Mouse (Mus musculus): ENCODE measurements at regions not wholly inside any gene's neighbourhood (a gene's known extent, or its start where the extent isn't known, plus 50 kb on each side); places are given as distances from the start of the nearest gene placed in this dataset.

GRCm38 (mm10) chr19:55011341-55011740, 115.7 kb downstream of the Gpam start:
- in situ Hi-C loops (cut with MboI, MseI): no loop called here

- in situ Hi-C loops (cut with MboI, MseI): no loop called here
Measured at GRCm38 (mm10) chr19:55008463-55009146, 118.4 kb downstream of the Gpam start.

GRCm38 (mm10) chr19:54989982-54990381, 137.1 kb downstream of the Gpam start:
- in situ Hi-C loops (cut with MboI, MseI): no loop called here

- in situ Hi-C loops (cut with MboI, MseI): no loop called here
Measured at GRCm38 (mm10) chr19:54984541-54984940, 142.5 kb downstream of the Gpam start.

- in situ Hi-C loops (cut with MboI, MseI): no loop called here
Measured at GRCm38 (mm10) chr19:54982801-54983200, 144.2 kb downstream of the Gpam start.

GRCm38 (mm10) chr19:54971440-54972211, 155.4 kb downstream of the Gpam start:
- in situ Hi-C loops (cut with MboI, MseI): no loop called here

GRCm38 (mm10) chr19:54958328-54958727, 168.7 kb downstream of the Gpam start:
- in situ Hi-C loops (cut with MboI, MseI): no loop called here

- in situ Hi-C loops (cut with MboI, MseI): no loop called here
Measured at GRCm38 (mm10) chr19:54955096-54955495, 171.9 kb downstream of the Gpam start.

- in situ Hi-C loops (cut with MboI, MseI): no loop called here
Measured at GRCm38 (mm10) chr19:54952546-54952945, 174.5 kb downstream of the Gpam start.

GRCm38 (mm10) chr19:54948359-54949127, 178.5 kb downstream of the Gpam start:
- in situ Hi-C loops (cut with MboI, MseI): no loop called here

- in situ Hi-C loops (cut with MboI, MseI): no loop called here
Measured at GRCm38 (mm10) chr19:54947583-54947982, 179.5 kb downstream of the Gpam start.

GRCm38 (mm10) chr19:54932579-54932978, 194.5 kb downstream of the Gpam start:
- in situ Hi-C loops (cut with MboI, MseI): no loop called here

GRCm38 (mm10) chr19:54925888-54926287, 201.2 kb downstream of the Gpam start:
- in situ Hi-C loops (cut with MboI, MseI): no loop called here

GRCm38 (mm10) chr19:54919597-54919996, 207.4 kb downstream of the Gpam start:
- in situ Hi-C loops (cut with MboI, MseI): no loop called here

GRCm38 (mm10) chr19:54893622-54894021, 233.4 kb downstream of the Gpam start:
- in situ Hi-C loops (cut with MboI, MseI): no loop called here

- in situ Hi-C loops (cut with MboI, MseI): no loop called here
Measured at GRCm38 (mm10) chr19:54867078-54867477, 260.0 kb downstream of the Gpam start.

GRCm38 (mm10) chr19:54855190-54855589, 271.8 kb downstream of the Gpam start:
- in situ Hi-C loops (cut with MboI, MseI): no loop called here

GRCm38 (mm10) chr19:54838231-54838630, 288.8 kb downstream of the Gpam start:
- in situ Hi-C loops (cut with MboI, MseI): no loop called here

GRCm38 (mm10) chr19:54836451-54836850, 290.6 kb downstream of the Gpam start:
- in situ Hi-C loops (cut with MboI, MseI): no loop called here

GRCm38 (mm10) chr19:54822161-54822560, 304.9 kb downstream of the Gpam start:
- in situ Hi-C loops (cut with MboI, MseI): no loop called here

GRCm38 (mm10) chr19:54820587-54820986, 306.5 kb downstream of the Gpam start:
- in situ Hi-C loops (cut with MboI, MseI): no loop called here

GRCm38 (mm10) chr19:54801123-54801742, 325.8 kb downstream of the Gpam start:
- in situ Hi-C loops (cut with MboI, MseI): no loop called here

Measured in T-helper 2 cell (primary cell).